Mouse (Mus musculus) lung, postnatal 0 days (tissue): ENCODE results near the gene Slc1a4. TPM values are rescaled to one million over a fixed set of nuclear protein-coding genes. Genes with fewer than 3 reads are reported as not detected.

Experiments used
- ATAC-seq: fragments of 200-750 bp; cut with Nextera tagmentation; 2 replicates; pipeline ENCODE4 v1.8.0; 2017; ENCODE audit warnings: moderate library complexity
- DNase-seq: peaks from one replicate; pipeline ENCODE4 v3.0.0-alpha.2; 2016; ENCODE audit warnings: low spot score
- H3K27ac ChIP-seq: fragments of 300-500 bp; sonication (generic); 2 replicates; pipeline ENCODE4 v1.5.1; 2014; ENCODE audit warnings: antibody characterized with exemption, mild to moderate bottlenecking, low read length, mixed read lengths
- H3K27me3 ChIP-seq: fragments of 300-500 bp; sonication (generic); replicated peaks from 2 replicates; pipeline ENCODE4 v1.6.1; 2014; ENCODE audit warnings: low read length, mixed read lengths; ENCODE audit not compliant: insufficient read depth
- H3K36me3 ChIP-seq: fragments of 300-500 bp; sonication (generic); 2 replicates; pipeline ENCODE4 v1.6.1; 2014; ENCODE audit warnings: low read length, mixed read lengths; ENCODE audit not compliant: insufficient read depth
- H3K4me1 ChIP-seq: fragments of 300-500 bp; sonication (generic); 2 replicates; pipeline ENCODE4 v1.6.1; 2014; ENCODE audit warnings: antibody characterized with exemption, low read depth, low read length, mixed read lengths; ENCODE audit not compliant: insufficient read depth
- H3K4me2 ChIP-seq: fragments of 300-500 bp; sonication (generic); replicated peaks from 2 replicates; pipeline ENCODE4 v1.6.1; 2014; ENCODE audit warnings: low read depth, mild to moderate bottlenecking, low read length, moderate library complexity, mixed read lengths
- H3K4me3 ChIP-seq: fragments of 300-500 bp; sonication (generic); 2 replicates; pipeline ENCODE4 v1.5.1; 2014; ENCODE audit warnings: low read depth, low read length
- H3K9ac ChIP-seq: fragments of 300-500 bp; sonication (generic); replicated peaks from 2 replicates; pipeline ENCODE4 v1.6.1; 2014; ENCODE audit warnings: low read depth, mild to moderate bottlenecking
- H3K9me3 ChIP-seq: fragments of 300-500 bp; sonication (generic); 2 replicates; pipeline ENCODE4 v1.6.1; 2016; ENCODE audit warnings: low read length, mixed read lengths
- CTCF ChIP-seq: IDR thresholded peaks from 2 replicates; pipeline ENCODE4 v1.5.1; 2016; ENCODE audit warnings: antibody characterized with exemption, mild to moderate bottlenecking
- EP300 ChIP-seq: IDR thresholded peaks from 2 replicates; pipeline ENCODE4 v1.6.1; 2016; ENCODE audit warnings: antibody characterized with exemption, mild to moderate bottlenecking, control low read depth
- WGBS: fragments of 180-500 bp; shearing (Covaris S2); extraction: QIAGEN DNeasy Blood & Tissue Kit; methylation state at CpG from one replicate; pipeline ENCODE4 v1.1.7; 2014; 5-methylcytosine and 5-hydroxymethylcytosine counted together
- polyA plus RNA-seq: library from polyadenylated mRNA; unstranded; fragments of >200 nt; fragmentation: Nextera tagmentation; extraction: Ambion mirVana; gene quantifications from 2 replicates; pipeline ENCODE4 v1.2.1, GENCODE M21; 2015

Gene Slc1a4
- polyA plus RNA-seq, 1 experiment from 2014 or later: 17.5 TPM

- H3K27ac ChIP-seq: no peak overlapping the region
- no peaks in the 10 kb centered on the region for H3K27me3 ChIP-seq
- ATAC-seq: no peak
- no peak for DNase-seq
- H3K9me3 ChIP-seq: no peaks in the 10 kb centered on the region
- H3K36me3 ChIP-seq: no peaks in the 10 kb centered on the region
- no peak overlapping the region for H3K4me2 ChIP-seq
- WGBS: 30% methylated on average over 3 of the region's 3 CpGs
- no peak overlapping the region for H3K4me3 ChIP-seq
- TF ChIP-seq EP300: no peak
- no peak for TF ChIP-seq CTCF
- no peaks in the 10 kb centered on the region for H3K4me1 ChIP-seq
- no peak overlapping the region for H3K9ac ChIP-seq
These were observed 28.8 kb upstream of the Slc1a4 start for GRCm38 (mm10) chr11:20361354-20361753.

- Histone ChIP-seq H3K4me1 (no peaks in the 10 kb centered on the region), H3K27ac (no peak overlapping the region), H3K4me2 (no peak overlapping the region), H3K4me3 (no peak overlapping the region), H3K9me3 (no peaks in the 10 kb centered on the region), H3K27me3 (no peaks in the 10 kb centered on the region), H3K36me3 (no peaks in the 10 kb centered on the region), H3K9ac (no peak overlapping the region)
- DNase-seq (peak; percentile 26), ATAC-seq (peak; percentile 61; the same call in 1 of the 2 replicates)
- TF ChIP-seq EP300: no peak
- no peak for TF ChIP-seq CTCF
- WGBS: 73% methylated on average over 9 of the region's 9 CpGs
These were observed 25.4 kb upstream of the Slc1a4 start for GRCm38 (mm10) chr11:20357684-20358447.

GRCm38 (mm10) chr11:20348466-20348865 is 16.0 kb upstream of the Slc1a4 start:
- no peak overlapping the region for H3K27ac ChIP-seq
- TF ChIP-seq EP300: no peak
- TF ChIP-seq CTCF: no peak
- no peak overlapping the region for H3K4me2 ChIP-seq
- WGBS: 78% methylated on average over 2 of the region's 2 CpGs
- ATAC-seq (no peak), DNase-seq (no peak)
- H3K9ac ChIP-seq: no peak overlapping the region
- no peaks in the 10 kb centered on the region for H3K4me1 ChIP-seq
- H3K27me3 ChIP-seq: no peaks in the 10 kb centered on the region
- H3K9me3 ChIP-seq: no peaks in the 10 kb centered on the region
- H3K4me3 ChIP-seq: no peak overlapping the region
- H3K36me3 ChIP-seq: no peaks in the 10 kb centered on the region

- no peak overlapping the region for H3K9ac ChIP-seq
- DNase-seq: no peak
- H3K4me2 ChIP-seq: no peak overlapping the region
- no peaks in the 10 kb centered on the region for H3K9me3 ChIP-seq
- no peak overlapping the region for H3K4me3 ChIP-seq
- H3K4me1 ChIP-seq: no peaks in the 10 kb centered on the region
- ATAC-seq: no peak
- H3K27ac ChIP-seq: no peak overlapping the region
- WGBS: 42% methylated on average over 6 of the region's 6 CpGs
- H3K36me3 ChIP-seq: no peaks in the 10 kb centered on the region
- H3K27me3 ChIP-seq: no peaks in the 10 kb centered on the region
- TF ChIP-seq CTCF: no peak
- TF ChIP-seq EP300: no peak
These were observed 15.0 kb upstream of the Slc1a4 start for GRCm38 (mm10) chr11:20347548-20347947.

GRCm38 (mm10) chr11:20346369-20346768 is 13.9 kb upstream of the Slc1a4 start:
- H3K27ac ChIP-seq: no peak overlapping the region
- 55% methylated on average over 2 of the region's 2 CpGs for WGBS
- H3K9me3 ChIP-seq: no peaks in the 10 kb centered on the region
- H3K36me3 ChIP-seq: no peaks in the 10 kb centered on the region
- no peaks in the 10 kb centered on the region for H3K27me3 ChIP-seq
- no peak overlapping the region for H3K4me2 ChIP-seq
- no peak for TF ChIP-seq EP300
- TF ChIP-seq CTCF: no peak
- H3K4me3 ChIP-seq: no peak overlapping the region
- ATAC-seq (peak; percentile 38), DNase-seq (peak; percentile 31)
- no peak overlapping the region for H3K9ac ChIP-seq
- H3K4me1 ChIP-seq: no peaks in the 10 kb centered on the region

- Histone ChIP-seq H3K9ac (no peak overlapping the region), H3K27ac (no peak overlapping the region), H3K36me3 (no peaks in the 10 kb centered on the region), H3K4me3 (no peak overlapping the region), H3K4me1 (no peaks in the 10 kb centered on the region), H3K9me3 (no peaks in the 10 kb centered on the region), H3K4me2 (no peak overlapping the region), H3K27me3 (no peaks in the 10 kb centered on the region)
- TF ChIP-seq EP300 (no peak), CTCF (no peak)
- DNase-seq: no peak
- 85% methylated on average over 4 of the region's 4 CpGs for WGBS
- no peak for ATAC-seq
These were observed 11.4 kb upstream of the Slc1a4 start for GRCm38 (mm10) chr11:20343952-20344351.
